Mouse (Mus musculus): Measurements from ENCODE around the gene Gm47283. TPM values are rescaled to one million over a fixed set of nuclear protein-coding genes. Genes with fewer than 3 reads are reported as not detected.

Gene Gm47283
- total RNA-seq, 2 experiments from 2014 or later: not detected

Other genes with a start within 250 kb of the Gm47283 start
- not detected for gene Gm21860, start 29.9 kb upstream of the Gm47283 start, total RNA-seq (2021)
- gene Gm21748, start 54.4 kb downstream of the Gm47283 start, total RNA-seq (2021): not detected